Mouse (Mus musculus) MEL (cell line): Measurements from ENCODE around the gene Htr2a. TPM values are rescaled to one million over a fixed set of nuclear protein-coding genes. Genes with fewer than 3 reads are reported as not detected.

Experiments
- DNase-seq: peaks from one replicate; pipeline ENCODE4 v3.0.0; 2011; ENCODE audit warnings: low read depth, low spot score
- H3K27ac ChIP-seq: 2 replicates; pipeline ENCODE4 v1.5.1; 2012; ENCODE audit warnings: low read depth, mild to moderate bottlenecking, control low read depth, low read length, moderate library complexity; ENCODE audit not compliant: control insufficient read depth
- H3K27me3 ChIP-seq, 2 experiments: fragments of 150-350 bp in 1 of 2; sonication (generic) in 1 of 2; 2 replicates each; pipeline ENCODE4 v1.6.1; 2012; ENCODE audit warnings: low read length in 2 of 2, mild to moderate bottlenecking in 2 of 2, improper control_type of control experiment in 1 of 2, moderate library complexity in 1 of 2; ENCODE audit not compliant: insufficient read depth in 2 of 2, control insufficient read depth in 1 of 2
- H3K36me3 ChIP-seq, 2 experiments: 2 replicates each; pipeline ENCODE4 v1.6.1; 2012 to 2014; ENCODE audit warnings: low read length in 2 of 2, improper control_type of control experiment in 1 of 2, inconsistent platforms in 1 of 2, mild to moderate bottlenecking in 1 of 2; ENCODE audit not compliant: insufficient read depth in 2 of 2, control insufficient read depth in 1 of 2
- H3K4me1 ChIP-seq, 2 experiments: fragments of 150-350 bp in 1 of 2; sonication (generic) in 1 of 2; 2 replicates each; pipeline ENCODE4 v1.6.1; 2012; ENCODE audit warnings: low read length in 2 of 2, improper control_type of control experiment in 1 of 2, mild to moderate bottlenecking in 1 of 2; ENCODE audit not compliant: insufficient read depth in 2 of 2, control insufficient read depth in 1 of 2
- H3K4me3 ChIP-seq, 2 experiments: fragments of 150-350 bp in 1 of 2; sonication (generic) in 1 of 2; 2 replicates each; pipeline ENCODE4 v1.5.1; 2012; ENCODE audit warnings: low read depth in 2 of 2, low read length in 2 of 2, mild to moderate bottlenecking in 2 of 2, moderate library complexity in 2 of 2, control low read depth in 1 of 2, improper control_type of control experiment in 1 of 2; ENCODE audit not compliant: control insufficient read depth in 1 of 2, insufficient read depth in 1 of 2
- H3K79me2 ChIP-seq: 2 replicates; pipeline ENCODE4 v1.6.1; 2012; ENCODE audit warnings: mild to moderate bottlenecking, low read length, moderate library complexity; ENCODE audit not compliant: control insufficient read depth, poor library complexity, insufficient read depth
- H3K9ac ChIP-seq: 2 replicates; pipeline ENCODE4 v1.6.1; 2012; ENCODE audit warnings: low read depth, mild to moderate bottlenecking, control low read depth, low read length, moderate library complexity; ENCODE audit not compliant: control insufficient read depth, poor library complexity, severe bottlenecking
- H3K9me3 ChIP-seq: fragments of 150-350 bp; sonication (generic); replicated peaks from 2 replicates; pipeline ENCODE4 v1.6.1; 2012; ENCODE audit warnings: mild to moderate bottlenecking, low read length, improper control_type of control experiment, moderate library complexity; ENCODE audit not compliant: insufficient read depth
- BHLHE40 ChIP-seq: IDR thresholded peaks from 2 replicates; pipeline ENCODE4 v1.6.1; 2012; ENCODE audit warnings: low read depth, mild to moderate bottlenecking, inconsistent platforms, low read length, improper control_type of control experiment, borderline replicate concordance
- CHD1 ChIP-seq: IDR thresholded peaks from 2 replicates; pipeline ENCODE4 v1.6.1; 2012; ENCODE audit warnings: low read depth, mild to moderate bottlenecking, inconsistent platforms, low read length, improper control_type of control experiment
- CHD2 ChIP-seq: IDR thresholded peaks from 2 replicates; pipeline ENCODE4 v1.6.1; 2011; ENCODE audit warnings: low read length, improper control_type of control experiment
- ELF1 ChIP-seq: IDR thresholded peaks from 2 replicates; pipeline ENCODE4 v1.6.1; 2014; ENCODE audit warnings: low read depth, mild to moderate bottlenecking, inconsistent platforms, low read length, improper control_type of control experiment, moderate library complexity
- EP300 ChIP-seq, 2 experiments: IDR thresholded peaks; 2 replicates each; pipeline ENCODE4 v1.6.1; 2011; ENCODE audit warnings: improper control_type of control experiment in 2 of 2, low read length in 2 of 2, low read depth in 1 of 2, mild to moderate bottlenecking in 1 of 2
- ETS1 ChIP-seq: IDR thresholded peaks from 2 replicates; pipeline ENCODE4 v1.6.1; 2012; ENCODE audit warnings: low read depth, mild to moderate bottlenecking, inconsistent platforms, low read length, improper control_type of control experiment, moderate library complexity
- GATA1 ChIP-seq: IDR thresholded peaks from 2 replicates; pipeline ENCODE4 v1.6.1; 2011; ENCODE audit warnings: low read depth, low read length, improper control_type of control experiment
- HCFC1 ChIP-seq: IDR thresholded peaks from 2 replicates; pipeline ENCODE4 v1.6.1; 2012; ENCODE audit warnings: low read depth, mild to moderate bottlenecking, inconsistent platforms, low read length, improper control_type of control experiment, moderate library complexity
- MAFK ChIP-seq: IDR thresholded peaks from 2 replicates; pipeline ENCODE4 v1.6.1; 2011; ENCODE audit warnings: low read depth, mild to moderate bottlenecking, low read length, improper control_type of control experiment, borderline replicate concordance
- MAX ChIP-seq: IDR thresholded peaks from 2 replicates; pipeline ENCODE4 v1.6.1; 2011; ENCODE audit warnings: low read length, improper control_type of control experiment
- MXI1 ChIP-seq: IDR thresholded peaks from 2 replicates; pipeline ENCODE4 v1.6.1; 2011; ENCODE audit warnings: mild to moderate bottlenecking, low read depth, low read length, improper control_type of control experiment
- MYB ChIP-seq: IDR thresholded peaks from 2 replicates; pipeline ENCODE4 v1.6.1; 2011; ENCODE audit warnings: mild to moderate bottlenecking, low read depth, low read length, improper control_type of control experiment
- MYC ChIP-seq: IDR thresholded peaks from 2 replicates; pipeline ENCODE4 v1.6.1; 2011; ENCODE audit warnings: low read depth, mild to moderate bottlenecking, low read length, improper control_type of control experiment, moderate library complexity
- NELFE ChIP-seq: IDR thresholded peaks from 2 replicates; pipeline ENCODE4 v1.6.1; 2011; ENCODE audit warnings: low read depth, low read length, improper control_type of control experiment
- NRF1 ChIP-seq: IDR thresholded peaks from 2 replicates; pipeline ENCODE4 v1.6.1; 2014; ENCODE audit warnings: low read depth, mild to moderate bottlenecking, inconsistent platforms, low read length, improper control_type of control experiment, moderate library complexity; ENCODE audit not compliant: poor library complexity, insufficient read depth, severe bottlenecking
- POLR2A ChIP-seq, 2 experiments: IDR thresholded peaks; 2 replicates each; pipeline ENCODE4 v1.6.1; 2011 to 2012; ENCODE audit warnings: low read length in 2 of 2, mild to moderate bottlenecking in 2 of 2, control low read depth in 1 of 2, improper control_type of control experiment in 1 of 2, low read depth in 1 of 2, moderate library complexity in 1 of 2; ENCODE audit not compliant: control insufficient read depth in 1 of 2, insufficient read depth in 1 of 2, poor library complexity in 1 of 2
- POLR2AphosphoS2 ChIP-seq: IDR thresholded peaks from 2 replicates; pipeline ENCODE4 v1.6.1; 2011; ENCODE audit warnings: low read length, improper control_type of control experiment
- POLR2AphosphoS5 ChIP-seq: IDR thresholded peaks from 2 replicates; pipeline ENCODE4 v1.6.1; 2012; ENCODE audit warnings: low read depth, borderline replicate concordance, mild to moderate bottlenecking, inconsistent platforms, low read length, moderate library complexity, mixed read lengths
- RAD21 ChIP-seq: IDR thresholded peaks from 2 replicates; pipeline ENCODE4 v1.6.1; 2011; ENCODE audit warnings: mild to moderate bottlenecking, low read depth, low read length, improper control_type of control experiment
- RCOR1 ChIP-seq: IDR thresholded peaks from 2 replicates; pipeline ENCODE4 v1.6.1; 2012; ENCODE audit warnings: low read depth, mild to moderate bottlenecking, inconsistent platforms, low read length, improper control_type of control experiment
- SIN3A ChIP-seq: IDR thresholded peaks from 2 replicates; pipeline ENCODE4 v1.6.1; 2012; ENCODE audit warnings: low read length, improper control_type of control experiment, inconsistent platforms
- SMC3 ChIP-seq: IDR thresholded peaks from 2 replicates; pipeline ENCODE4 v1.6.1; 2011; ENCODE audit warnings: low read depth, low read length, improper control_type of control experiment
- TAL1 ChIP-seq: IDR thresholded peaks from 2 replicates; pipeline ENCODE4 v1.6.1; 2012; ENCODE audit warnings: mild to moderate bottlenecking, inconsistent platforms, low read length, moderate library complexity, mixed read lengths
- TBP ChIP-seq: IDR thresholded peaks from 2 replicates; pipeline ENCODE4 v1.8.0; 2011; ENCODE audit warnings: low read depth, low read length, improper control_type of control experiment
- TCF12 ChIP-seq: IDR thresholded peaks from 2 replicates; pipeline ENCODE4 v1.6.1; 2014; ENCODE audit warnings: low read depth, mild to moderate bottlenecking, inconsistent platforms, low read length, improper control_type of control experiment, moderate library complexity
- UBTF ChIP-seq: IDR thresholded peaks from 2 replicates; pipeline ENCODE4 v1.6.1; 2012; ENCODE audit warnings: low read depth, mild to moderate bottlenecking, inconsistent platforms, low read length, improper control_type of control experiment, moderate library complexity, borderline replicate concordance; ENCODE audit not compliant: insufficient read depth
- USF1 ChIP-seq: IDR thresholded peaks from 2 replicates; pipeline ENCODE4 v1.6.1; 2014; ENCODE audit warnings: low read depth, mild to moderate bottlenecking, inconsistent platforms, low read length, improper control_type of control experiment, moderate library complexity
- ZC3H11A ChIP-seq: IDR thresholded peaks from 2 replicates; pipeline ENCODE4 v1.6.1; 2012; ENCODE audit warnings: low read depth, mild to moderate bottlenecking, inconsistent platforms, low read length, improper control_type of control experiment
- ZKSCAN1 ChIP-seq: IDR thresholded peaks from 2 replicates; pipeline ENCODE4 v1.6.1; 2012; ENCODE audit warnings: low read depth, mild to moderate bottlenecking, inconsistent platforms, low read length, improper control_type of control experiment, moderate library complexity
- ZNF384 ChIP-seq: IDR thresholded peaks from 2 replicates; pipeline ENCODE4 v1.6.1; 2012; ENCODE audit warnings: low read depth, mild to moderate bottlenecking, inconsistent platforms, low read length, improper control_type of control experiment
- polyA plus RNA-seq, 2 experiments: library from polyadenylated mRNA; stranded (reverse) in 1 of 2; unstranded in 1 of 2; fragments of >175 nt in 1 of 2; fragments of >200 nt in 1 of 2; gene quantifications; 2 replicates each; pipeline versions ENCODE4 v1.2.1 to v1.2.4; 2012; ENCODE audit warnings: low replicate concordance in 2 of 2, low read depth in 1 of 2; ENCODE audit not compliant: insufficient read length in 2 of 2, insufficient read depth in 1 of 2, missing spikeins in 1 of 2
- total RNA-seq: library from RNA; depleted of rRNA; stranded (reverse); fragments of 300-350 nt; gene quantifications from 2 replicates; pipeline ENCODE4 v1.2.3, GENCODE M21; 2012

The Htr2a gene
- total and polyA plus RNA-seq, 3 experiments, result 0.65 to 1.4 TPM; not detected in 1

- Histone ChIP-seq H3K4me3 (no peak overlapping the region), H3K79me2 (no peaks in the 10 kb centered on the region), H3K36me3 (peaks cover 0 to 36% of the 10 kb centered on the region in 2 experiments; a peak in 2 of 4 replicates), H3K27me3 (no peaks in the 10 kb centered on the region), H3K27ac (no peak overlapping the region), H3K9ac (peak overlapping the region; percentile 23; the same call in 1 of the 2 replicates), H3K9me3 (no peaks in the 10 kb centered on the region), H3K4me1 (peaks cover 24 to 35% of the 10 kb centered on the region in 2 experiments)
- TF ChIP-seq BHLHE40 (peak; percentile 94), UBTF (no peak), CHD2 (no peak), ELF1 (no peak), MAX (0 out of 2 replicates have a peak, but pooled peaks have one; percentile 30), TCF12 (no peak), CHD1 (no peak), EP300 (IDR thresholded peaks at IDR 0.05; ENCODE audit: low read depth in 1 of 2, low read length in 2 of 2) (peak in 1 of 2 experiments; percentile 42; a peak in 2 of 4 replicates), NRF1 (no peak), POLR2A (IDR thresholded peaks at IDR 0.05; ENCODE audit: control insufficient read depth in 1 of 2, insufficient read depth in 1 of 2, low read depth in 1 of 2, low read length in 2 of 2, poor library complexity in 1 of 2) (no peak), TBP (no peak), GATA1 (peak; percentile 28; the same call in 1 of the 2 replicates), POLR2AphosphoS5 (no peak), USF1 (no peak; the same call in 1 of the 2 replicates), SMC3 (no peak), ETS1 (peak; percentile 25; the same call in 1 of the 2 replicates)
- DNase-seq, result no peak
Observed at GRCm38 (mm10) chr14:74657227-74657626, 16.6 kb downstream of the Htr2a start.

- H3K4me1 ChIP-seq, result peaks cover 22 to 26% of the 10 kb centered on the region in 2 experiments
- peaks cover 0 to 34% of the 10 kb centered on the region in 2 experiments; a peak in 2 of 4 replicates for H3K36me3 ChIP-seq
- peak; percentile 87 for DNase-seq
- no peak for TF ChIP-seq UBTF
- TF ChIP-seq POLR2AphosphoS2, result no peak
- peak; percentile 81 for TF ChIP-seq GATA1
- TF ChIP-seq RAD21, result no peak
- no peak for TF ChIP-seq ZKSCAN1
- peak; percentile 69 for TF ChIP-seq TCF12
- peak; percentile 27; the same call in 1 of the 2 replicates for TF ChIP-seq RCOR1
- TF ChIP-seq NELFE, result no peak
- TF ChIP-seq CHD1, result 0 out of 2 replicates have a peak, but pooled peaks have one; percentile 35
- peak; percentile 37 for TF ChIP-seq SIN3A
- peak; percentile 37; the same call in 1 of the 2 replicates for TF ChIP-seq MYB
- no peak for TF ChIP-seq POLR2AphosphoS5
- peak; percentile 86 to 87; a peak in 3 of 4 replicates for TF ChIP-seq EP300 (IDR thresholded peaks at IDR 0.05; ENCODE audit: low read depth in 1 of 2, low read length in 2 of 2)
- no peak for TF ChIP-seq MYC
- TF ChIP-seq ZC3H11A, result no peak
- no peak for TF ChIP-seq MXI1
- no peak for TF ChIP-seq USF1
- peak; percentile 87 for TF ChIP-seq TAL1
- no peak for TF ChIP-seq MAX
- no peak for TF ChIP-seq MAFK
- TF ChIP-seq ZNF384, result no peak
- peak; percentile 60; the same call in 1 of the 2 replicates for TF ChIP-seq ETS1
- no peak for TF ChIP-seq HCFC1
- TF ChIP-seq NRF1, result no peak
- 0 out of 2 replicates have a peak, but pooled peaks have one; percentile 23 for TF ChIP-seq ELF1
- peak overlapping the region; percentile 26; the same call in 1 of the 2 replicates for H3K9ac ChIP-seq
- H3K9me3 ChIP-seq, result no peaks in the 10 kb centered on the region
- H3K79me2 ChIP-seq, result no peaks in the 10 kb centered on the region
- no peak overlapping the region for H3K4me3 ChIP-seq
- H3K27me3 ChIP-seq, result no peaks in the 10 kb centered on the region
- peak overlapping the region; percentile 69 for H3K27ac ChIP-seq
Observed at GRCm38 (mm10) chr14:74659411-74659841, 18.8 kb downstream of the Htr2a start.
